Mouse (Mus musculus): ENCODE results near the gene Dchs1. TPM values are rescaled to one million over a fixed set of nuclear protein-coding genes. Genes with fewer than 3 reads are reported as not detected.

Gene Dchs1
- polyA plus RNA-seq, 1 experiment from 2014 or later = 0.47 TPM

DNA sequence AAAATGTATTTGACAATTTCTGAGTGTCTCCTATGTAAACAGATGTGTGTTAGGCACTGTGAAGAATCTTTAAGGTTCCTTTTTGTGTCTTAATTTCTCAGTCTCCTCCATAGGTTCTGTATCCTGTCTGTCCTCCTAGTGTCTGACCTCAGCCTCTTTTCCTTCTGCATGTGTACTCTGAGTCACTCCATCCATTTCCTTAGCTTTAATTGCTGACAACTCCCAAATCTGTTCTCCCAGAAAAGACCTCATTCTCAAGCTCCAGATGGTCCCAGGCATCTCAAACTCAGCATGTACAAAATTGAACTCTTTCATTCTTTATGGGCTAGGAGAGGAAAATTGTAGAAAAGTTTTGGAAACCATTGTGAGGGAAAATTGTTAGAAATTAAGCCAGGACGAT, 15.3 kb upstream of the Dchs1 start:
- WGBS (ENCODE audit: missing documents) = 38% methylated on average over 1 of the region's 1 CpGs
- H3K27ac ChIP-seq = no peak overlapping the region; the same call in 1 of the 2 replicates
- H3K4me3 ChIP-seq (ENCODE audit: inconsistent target) = no peak overlapping the region
- no peaks in the 10 kb centered on the region for H3K36me3 ChIP-seq (ENCODE audit: inconsistent target)
- no peaks in the 10 kb centered on the region for H3K79me2 ChIP-seq (ENCODE audit: inconsistent target)

DNA sequence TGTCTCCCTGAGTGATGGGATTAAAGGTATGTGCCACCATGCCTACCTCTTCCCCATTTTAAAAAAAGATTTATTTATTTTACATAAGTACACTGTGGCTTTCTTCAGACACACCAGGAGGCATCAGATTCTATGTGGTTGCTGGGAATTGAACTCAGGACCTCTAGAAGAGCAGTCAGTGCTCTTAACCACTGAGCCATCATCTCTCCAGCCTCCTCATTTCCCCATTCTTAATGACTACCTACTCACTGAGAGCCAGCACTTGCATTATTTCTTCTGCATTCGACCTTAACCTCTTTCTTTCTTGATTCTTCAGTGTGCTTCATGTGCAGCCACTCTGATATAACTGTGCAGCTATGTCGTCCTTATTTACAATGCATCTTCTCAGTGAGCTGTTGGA, 14.9 kb upstream of the Dchs1 start:
- H3K27ac ChIP-seq = no peak overlapping the region
- H3K79me2 ChIP-seq (ENCODE audit: inconsistent target) = no peaks in the 10 kb centered on the region
- WGBS (ENCODE audit: missing documents) = 56% methylated on average over 2 of the region's 2 CpGs
- H3K4me3 ChIP-seq (ENCODE audit: inconsistent target) = no peak overlapping the region
- no peaks in the 10 kb centered on the region for H3K36me3 ChIP-seq (ENCODE audit: inconsistent target)

DNA sequence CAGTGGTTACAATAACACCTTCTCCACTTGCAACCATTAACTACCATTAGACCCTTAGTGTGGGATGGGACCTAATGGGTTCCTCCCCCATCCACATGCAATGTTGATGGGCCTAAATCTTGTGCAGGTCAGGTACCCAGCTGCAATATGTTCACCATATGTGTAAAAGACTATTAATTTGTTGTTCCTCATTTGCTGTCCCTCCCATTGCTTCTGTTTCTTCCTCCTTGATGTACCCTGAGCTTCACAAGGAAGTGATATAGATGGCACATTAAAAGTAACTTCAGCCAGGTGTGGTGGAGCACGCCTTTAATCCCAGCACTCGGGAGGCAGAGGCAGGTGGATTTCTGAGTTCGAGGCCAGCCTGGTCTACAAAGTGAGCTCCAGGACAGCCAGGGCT, 9.5 kb upstream of the Dchs1 start:
- WGBS (ENCODE audit: missing documents) = 83% methylated on average over 1 of the region's 3 CpGs
- Histone ChIP-seq H3K4me3 (ENCODE audit: inconsistent target) (no peak overlapping the region), H3K79me2 (ENCODE audit: inconsistent target) (no peaks in the 10 kb centered on the region), H3K36me3 (ENCODE audit: inconsistent target) (no peaks in the 10 kb centered on the region), H3K27ac (no peak overlapping the region)

DNA sequence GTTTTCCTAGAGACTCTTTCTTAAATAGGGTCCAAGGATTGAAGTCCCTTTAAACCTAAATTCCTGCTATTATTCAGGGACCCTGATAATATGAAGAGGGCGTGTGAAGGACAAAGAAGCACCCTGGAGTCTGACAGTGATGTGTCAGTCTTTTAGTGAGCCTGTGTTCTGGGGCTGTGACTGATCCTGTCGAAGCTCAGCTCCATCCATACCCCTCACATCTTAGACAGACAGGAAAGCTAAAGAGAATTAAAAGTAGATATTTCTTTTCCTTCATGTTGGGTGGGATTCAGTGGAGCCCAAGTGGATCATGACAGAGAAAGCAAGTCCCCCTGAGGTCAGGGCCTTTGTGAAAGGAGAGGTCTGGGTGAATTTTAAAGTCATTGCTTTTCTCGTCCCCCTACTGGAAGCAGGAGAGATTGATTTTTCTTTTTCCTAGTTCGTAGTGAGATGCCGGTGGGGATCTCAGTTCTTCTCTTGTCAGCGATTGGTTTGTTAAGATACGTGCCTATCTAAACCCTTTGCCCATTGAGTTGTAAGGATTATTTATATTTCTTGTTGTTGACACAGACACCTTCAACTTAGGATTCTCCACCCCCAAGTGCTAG, 8.4 kb upstream of the Dchs1 start:
- no peak overlapping the region for H3K4me3 ChIP-seq (ENCODE audit: inconsistent target)
- H3K36me3 ChIP-seq (ENCODE audit: inconsistent target) = no peaks in the 10 kb centered on the region
- H3K79me2 ChIP-seq (ENCODE audit: inconsistent target) = no peaks in the 10 kb centered on the region
- no peak overlapping the region for H3K27ac ChIP-seq
- WGBS (ENCODE audit: missing documents) = 55% methylated on average over 7 of the region's 7 CpGs

DNA sequence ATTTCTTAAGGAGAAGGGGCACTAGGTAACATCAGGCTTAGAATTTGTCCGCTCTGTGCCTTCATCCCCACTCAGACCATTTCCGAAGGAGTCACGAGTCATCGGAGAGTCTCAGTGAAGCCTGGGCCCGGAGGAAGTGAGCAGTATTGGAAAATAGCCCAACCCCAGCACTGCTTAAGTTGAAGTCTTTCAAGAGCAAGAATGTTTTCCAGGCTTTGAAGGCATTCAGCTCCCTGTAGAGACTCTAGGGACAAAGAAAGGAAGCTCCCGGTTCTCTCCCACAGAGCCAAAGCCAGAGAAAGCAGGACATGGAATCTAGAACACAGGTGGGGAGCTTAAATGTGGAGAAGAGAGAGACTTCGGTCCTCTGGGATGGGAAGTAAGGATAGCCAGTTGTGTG, 6.2 kb upstream of the Dchs1 start:
- H3K4me3 ChIP-seq (ENCODE audit: inconsistent target) = no peak overlapping the region
- H3K36me3 ChIP-seq (ENCODE audit: inconsistent target) = no peaks in the 10 kb centered on the region
- H3K79me2 ChIP-seq (ENCODE audit: inconsistent target) = no peaks in the 10 kb centered on the region
- 87% methylated on average over 7 of the region's 7 CpGs for WGBS (ENCODE audit: missing documents)
- H3K27ac ChIP-seq = no peak overlapping the region

DNA sequence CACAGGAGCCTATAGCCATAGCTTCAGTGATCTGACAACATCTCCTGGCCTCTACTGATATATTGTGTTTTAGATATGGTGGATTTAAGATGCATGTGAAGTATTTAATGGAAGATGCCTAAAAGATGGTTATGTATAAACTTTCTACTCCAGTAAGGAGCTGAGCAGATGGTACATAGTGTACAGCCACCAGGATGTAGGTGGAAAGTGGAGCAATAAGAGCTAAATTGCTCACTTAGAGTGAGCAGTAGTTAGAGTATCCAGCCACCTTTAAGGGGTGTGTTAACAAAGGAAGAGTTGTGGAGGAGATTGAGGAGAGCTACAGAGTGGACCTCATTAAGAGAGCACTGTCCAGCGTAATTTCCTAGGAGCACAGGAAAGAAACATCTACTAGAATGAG, 3.7 kb upstream of the Dchs1 start:
- Histone ChIP-seq H3K4me3 (ENCODE audit: inconsistent target) (no peak overlapping the region), H3K27ac (no peak overlapping the region), H3K79me2 (ENCODE audit: inconsistent target) (no peaks in the 10 kb centered on the region), H3K36me3 (ENCODE audit: inconsistent target) (no peaks in the 10 kb centered on the region)
- WGBS (ENCODE audit: missing documents) = 100% methylated on average over 1 of the region's 1 CpGs

DNA sequence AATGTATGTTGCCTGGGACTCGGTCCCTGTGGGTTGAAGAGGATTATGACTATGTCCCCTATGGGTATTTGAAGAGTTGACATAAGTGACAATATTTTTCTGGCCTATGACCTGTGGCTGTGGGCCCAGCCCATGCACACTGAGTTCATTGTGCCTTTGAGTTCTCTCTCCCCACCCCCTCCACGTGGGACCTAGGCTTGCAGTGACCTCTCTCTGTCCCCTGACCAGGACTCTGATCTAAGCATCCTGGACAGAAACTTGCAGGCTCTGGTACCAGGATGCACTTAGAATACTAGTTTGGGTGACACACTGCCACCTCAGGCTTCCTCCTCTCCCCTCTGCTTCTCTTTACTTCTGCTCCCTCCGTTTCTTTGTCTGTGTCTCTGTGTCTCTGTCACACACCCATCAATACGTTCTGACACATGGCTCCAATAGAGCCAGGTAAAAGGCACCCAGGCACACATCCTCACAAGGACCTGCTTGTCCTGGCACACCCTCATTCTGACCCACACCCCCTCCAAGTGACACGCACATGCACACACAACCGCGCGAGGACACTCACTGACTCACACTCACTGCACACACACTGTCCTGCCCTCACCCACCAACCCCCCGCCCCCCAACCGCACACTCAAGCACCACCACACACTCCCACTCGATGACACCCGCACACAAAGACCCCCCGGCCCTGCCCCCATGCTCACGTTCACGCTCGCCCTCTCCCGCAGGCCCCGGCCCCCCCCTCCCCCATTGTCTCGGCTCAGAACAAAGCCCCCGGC, 759 bp downstream of the Dchs1 start:
- Histone ChIP-seq H3K4me3 (ENCODE audit: inconsistent target) (no peak overlapping the region), H3K27ac (no peak overlapping the region), H3K36me3 (ENCODE audit: inconsistent target) (no peaks in the 10 kb centered on the region), H3K79me2 (ENCODE audit: inconsistent target) (no peaks in the 10 kb centered on the region)
- WGBS (ENCODE audit: missing documents) = 61% methylated on average over 8 of the region's 20 CpGs

DNA sequence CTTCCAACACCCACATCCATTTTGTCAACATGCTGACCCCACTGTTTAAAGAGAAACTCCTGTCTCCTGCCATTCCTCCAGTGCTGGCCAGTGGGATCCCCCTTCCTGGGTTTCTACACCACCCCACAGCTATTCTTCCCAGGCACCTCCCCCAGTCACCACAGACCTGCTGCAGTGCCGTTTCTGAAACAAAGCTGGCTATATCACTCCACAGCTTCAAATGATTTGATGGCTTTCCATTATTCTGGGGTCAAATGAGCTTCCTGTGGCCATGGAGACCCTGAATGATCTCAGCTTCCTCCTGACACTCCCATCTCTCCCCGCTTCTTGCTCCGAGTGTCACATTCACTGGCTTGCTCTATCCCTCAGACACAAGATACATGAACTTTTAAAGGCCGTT, 2.9 kb downstream of the Dchs1 start:
- Histone ChIP-seq H3K79me2 (ENCODE audit: inconsistent target) (no peaks in the 10 kb centered on the region), H3K27ac (no peak overlapping the region), H3K36me3 (ENCODE audit: inconsistent target) (no peaks in the 10 kb centered on the region), H3K4me3 (ENCODE audit: inconsistent target) (no peak overlapping the region)
- 81% methylated on average over 4 of the region's 4 CpGs for WGBS (ENCODE audit: missing documents)

DNA sequence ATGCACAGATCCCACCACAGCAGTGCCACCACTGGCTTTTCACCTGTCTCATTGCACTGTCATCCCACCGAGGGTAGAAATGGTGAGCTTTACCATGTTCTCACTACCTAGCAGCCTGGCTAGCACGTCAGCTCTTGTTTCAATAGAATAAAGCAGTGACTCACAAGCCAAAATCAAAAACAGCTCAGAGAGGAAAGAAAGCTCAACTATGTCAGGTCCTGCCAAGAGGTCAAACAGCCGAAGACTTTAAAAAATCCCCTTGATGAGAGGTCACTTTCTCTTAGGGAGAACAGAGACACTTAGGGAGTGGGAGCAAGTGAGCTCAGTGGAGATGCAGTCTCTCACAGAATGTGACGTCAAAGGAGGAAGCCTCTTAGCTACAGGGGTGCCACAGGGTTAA, 3.6 kb downstream of the Dchs1 start:
- no peak overlapping the region for H3K4me3 ChIP-seq (ENCODE audit: inconsistent target)
- H3K79me2 ChIP-seq (ENCODE audit: inconsistent target) = no peaks in the 10 kb centered on the region
- WGBS (ENCODE audit: missing documents) = 76% methylated on average over 4 of the region's 4 CpGs
- no peak overlapping the region for H3K27ac ChIP-seq
- H3K36me3 ChIP-seq (ENCODE audit: inconsistent target) = no peaks in the 10 kb centered on the region

DNA sequence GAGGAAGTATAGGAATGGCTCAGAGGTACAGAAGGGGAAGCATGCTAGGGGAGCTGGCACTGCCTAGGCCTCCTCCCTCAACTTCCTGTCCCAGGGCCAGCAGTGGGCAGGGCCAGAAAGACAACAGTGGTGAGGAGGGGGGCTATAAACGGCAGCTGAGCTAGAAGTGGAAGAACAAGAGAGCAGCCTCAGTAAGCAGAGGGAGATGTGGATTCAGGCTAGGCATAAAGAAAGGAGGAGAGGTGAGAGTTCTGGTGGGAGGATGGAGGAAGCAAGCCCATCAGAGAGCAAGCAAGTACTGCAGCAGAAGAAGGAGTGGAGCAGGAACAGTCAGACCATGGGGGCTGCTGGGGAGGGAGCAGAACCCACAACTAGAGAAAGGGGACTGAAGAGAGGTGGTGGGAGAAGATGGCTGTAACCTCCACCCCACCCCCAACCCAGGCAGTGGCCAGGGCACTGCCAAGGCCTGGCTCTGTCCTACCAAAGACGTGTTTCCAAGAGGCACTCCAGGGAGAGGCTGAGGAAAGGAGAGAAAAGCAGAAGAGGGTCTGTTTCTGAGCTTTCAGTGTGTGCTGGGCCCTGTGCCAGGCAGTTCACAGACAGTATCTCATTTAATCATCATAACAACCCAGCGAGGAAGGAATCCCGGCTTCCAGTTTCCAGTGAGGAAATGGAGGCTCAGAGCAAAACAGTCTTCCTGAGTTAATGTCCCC, 8.7 kb downstream of the Dchs1 start:
- Histone ChIP-seq H3K27ac (peak overlapping the region; percentile 72), H3K79me2 (ENCODE audit: inconsistent target) (no peaks in the 10 kb centered on the region)
- WGBS (ENCODE audit: missing documents) = 26% methylated on average over 4 of the region's 4 CpGs

DNA sequence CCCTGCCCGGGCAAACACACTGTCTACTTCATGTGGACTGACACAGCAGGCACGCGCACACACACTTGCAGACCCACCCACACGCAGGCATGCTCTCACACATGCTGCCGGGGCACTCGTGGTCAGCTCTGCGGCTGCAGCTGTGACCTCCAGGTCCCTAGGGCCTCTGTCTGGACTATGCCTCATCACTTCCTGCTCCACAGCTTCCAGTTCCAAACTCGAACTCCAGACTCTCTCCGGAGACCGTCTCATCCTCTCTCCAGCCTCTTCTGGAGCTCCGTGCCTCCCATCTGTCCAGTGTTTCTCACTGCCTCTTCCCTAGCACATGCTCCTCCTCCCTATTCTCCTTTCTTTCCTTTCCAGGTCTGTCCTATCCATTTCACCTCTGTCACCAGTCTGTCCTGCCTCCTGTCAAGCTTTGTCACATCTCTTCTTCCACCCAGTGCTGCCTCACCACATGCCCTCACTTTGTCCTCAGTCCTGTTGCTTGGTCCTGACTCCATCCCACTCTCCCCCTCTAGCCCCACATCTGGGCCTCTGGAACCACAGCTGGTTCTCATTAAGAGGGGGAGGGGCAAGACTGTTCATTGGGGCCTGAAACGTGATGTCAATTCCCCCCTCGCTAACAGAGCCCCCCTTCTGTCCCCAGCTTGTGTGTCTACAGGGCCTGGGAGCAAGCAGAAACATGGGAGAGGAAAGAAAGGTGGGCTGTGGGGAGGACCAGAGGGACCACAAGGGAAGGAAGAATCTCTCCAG, 9.5 kb downstream of the Dchs1 start:
- WGBS (ENCODE audit: missing documents) = 19% methylated on average over 13 of the region's 13 CpGs
- Histone ChIP-seq H3K36me3 (ENCODE audit: inconsistent target) (no peaks in the 10 kb centered on the region), H3K27ac (peak overlapping the region; percentile 72), H3K4me3 (ENCODE audit: inconsistent target) (no peak overlapping the region), H3K79me2 (ENCODE audit: inconsistent target) (no peaks in the 10 kb centered on the region)

More for the DNA sequence above, 8.7 kb downstream of the Dchs1 start:
- no peaks in the 10 kb centered on the region for H3K36me3 ChIP-seq (ENCODE audit: inconsistent target)
- H3K4me3 ChIP-seq (ENCODE audit: inconsistent target) = no peak overlapping the region

DNA sequence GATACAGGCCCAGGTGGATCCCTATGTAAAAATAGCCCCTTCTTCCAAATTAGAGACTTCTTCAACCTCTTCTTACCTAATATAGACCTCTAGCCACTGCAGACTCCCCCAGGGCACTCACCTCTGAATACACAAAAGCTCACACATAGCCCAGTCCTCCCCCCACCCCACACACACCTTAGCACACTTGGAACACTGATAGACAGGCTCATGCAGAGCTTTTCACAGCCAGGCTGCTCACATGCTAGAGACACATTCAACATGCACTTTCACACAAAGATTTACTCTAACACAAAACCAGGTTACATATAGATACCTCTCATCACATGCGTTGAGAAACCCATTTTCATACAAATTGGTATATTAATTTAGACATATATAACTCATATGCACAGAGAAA, 10.1 kb downstream of the Dchs1 start:
- no peaks in the 10 kb centered on the region for H3K36me3 ChIP-seq (ENCODE audit: inconsistent target)
- H3K27ac ChIP-seq = peak overlapping the region; percentile 72
- H3K79me2 ChIP-seq (ENCODE audit: inconsistent target) = no peaks in the 10 kb centered on the region
- 88% methylated on average over 1 of the region's 1 CpGs for WGBS (ENCODE audit: missing documents)
- no peak overlapping the region for H3K4me3 ChIP-seq (ENCODE audit: inconsistent target)

DNA sequence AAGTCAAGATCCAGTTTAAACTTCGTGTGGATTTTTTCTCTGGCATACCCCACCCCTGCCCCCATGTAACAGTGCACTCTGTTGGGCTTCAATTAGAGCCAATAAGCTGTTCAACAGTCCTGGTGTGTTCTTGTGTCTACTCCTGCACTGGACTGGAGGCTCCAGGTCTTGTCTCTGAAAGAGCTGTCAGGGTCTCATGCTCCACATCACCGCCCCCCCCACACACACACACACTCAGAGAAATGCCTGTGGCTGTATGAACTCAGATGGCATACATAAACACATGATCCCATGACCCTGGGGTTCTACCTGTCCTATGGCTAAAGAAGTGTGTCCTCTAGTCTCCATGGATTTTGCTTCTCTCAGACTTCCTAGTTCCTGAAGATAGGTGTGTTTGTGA, 11.4 kb downstream of the Dchs1 start:
- H3K36me3 ChIP-seq (ENCODE audit: inconsistent target) = no peaks in the 10 kb centered on the region
- no peaks in the 10 kb centered on the region for H3K79me2 ChIP-seq (ENCODE audit: inconsistent target)
- no peak overlapping the region for H3K27ac ChIP-seq
- H3K4me3 ChIP-seq (ENCODE audit: inconsistent target) = no peak overlapping the region
- 96% methylated on average over 2 of the region's 2 CpGs for WGBS (ENCODE audit: missing documents)

DNA sequence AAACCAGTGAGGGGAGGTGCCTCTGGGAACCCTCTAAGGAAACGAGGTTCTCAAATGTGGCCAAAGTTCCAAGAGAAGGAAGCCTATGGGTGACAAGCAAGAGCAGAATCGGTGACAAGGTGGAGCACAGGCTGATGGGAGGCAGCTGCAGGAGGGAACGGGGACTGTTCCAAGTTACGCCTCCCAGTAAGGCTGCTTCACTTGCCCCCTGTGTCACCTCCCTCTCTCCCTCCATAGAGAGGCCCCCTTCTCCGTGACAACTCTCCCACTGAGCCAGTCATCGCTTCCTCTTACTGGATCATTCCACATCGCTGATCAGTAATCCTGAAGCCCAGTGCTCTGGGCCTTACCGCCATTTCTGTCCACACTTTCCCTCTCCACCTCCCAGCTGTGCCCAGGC, 12.8 kb downstream of the Dchs1 start:
- H3K27ac ChIP-seq = no peak overlapping the region
- 80% methylated on average over 8 of the region's 8 CpGs for WGBS (ENCODE audit: missing documents)
- H3K4me3 ChIP-seq (ENCODE audit: inconsistent target) = no peak overlapping the region
- H3K36me3 ChIP-seq (ENCODE audit: inconsistent target) = no peaks in the 10 kb centered on the region
- no peaks in the 10 kb centered on the region for H3K79me2 ChIP-seq (ENCODE audit: inconsistent target)

DNA sequence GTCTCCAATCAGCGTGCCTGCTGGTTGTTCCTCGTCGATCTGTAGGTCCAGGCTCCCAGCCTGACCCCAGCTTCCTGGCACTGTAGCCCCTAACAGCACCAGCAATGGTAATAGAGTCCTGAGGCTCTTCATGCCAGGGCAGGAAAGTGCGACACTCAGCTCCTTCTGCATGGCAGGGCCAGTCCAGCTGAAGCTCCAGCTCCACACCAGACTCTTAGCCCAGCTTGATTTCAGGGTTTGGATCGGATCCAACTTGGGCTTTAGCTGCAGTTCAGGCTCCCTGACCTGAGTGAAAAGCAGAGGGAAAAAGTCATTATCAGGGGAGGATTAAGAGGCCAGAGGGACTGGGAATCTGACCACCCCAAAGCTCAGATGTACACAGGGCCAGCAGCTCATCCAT, 14.4 kb downstream of the Dchs1 start:
- 94% methylated on average over 5 of the region's 5 CpGs for WGBS (ENCODE audit: missing documents)
- no peaks in the 10 kb centered on the region for H3K36me3 ChIP-seq (ENCODE audit: inconsistent target)
- H3K79me2 ChIP-seq (ENCODE audit: inconsistent target) = no peaks in the 10 kb centered on the region

More for the DNA sequence above, 14.4 kb downstream of the Dchs1 start:
- Histone ChIP-seq H3K4me3 (ENCODE audit: inconsistent target) (no peak overlapping the region), H3K27ac (no peak overlapping the region)

Data from macrophage (primary cell).